Mouse (Mus musculus) intestine, postnatal 0 days (tissue): Measurements from ENCODE around the gene Ctnnbl1. TPM values are rescaled to one million over a fixed set of nuclear protein-coding genes. Genes with fewer than 3 reads are reported as not detected.

Experiments
- ATAC-seq: fragments of 200-750 bp; cut with Nextera tagmentation; 2 replicates; pipeline ENCODE4 v1.8.0; 2017; ENCODE audit warnings: mild to moderate bottlenecking, moderate TSS enrichment, moderate library complexity
- H3K27ac ChIP-seq: fragments of 300-500 bp; sonication (generic); 2 replicates; pipeline ENCODE4 v1.5.1; 2014; ENCODE audit warnings: mild to moderate bottlenecking, low read depth, low read length, moderate library complexity
- H3K27me3 ChIP-seq: fragments of 300-500 bp; sonication (generic); replicated peaks from 2 replicates; pipeline ENCODE4 v1.6.1; 2014; ENCODE audit warnings: low read length, mixed read lengths; ENCODE audit not compliant: control insufficient read depth, insufficient read depth
- H3K36me3 ChIP-seq: fragments of 300-500 bp; sonication (generic); 2 replicates; pipeline ENCODE4 v1.6.1; 2014; ENCODE audit warnings: mild to moderate bottlenecking, moderate library complexity; ENCODE audit not compliant: control insufficient read depth, insufficient read depth
- H3K4me1 ChIP-seq: fragments of 300-500 bp; sonication (generic); replicated peaks from 2 replicates; pipeline ENCODE4 v1.6.1; 2014; ENCODE audit warnings: antibody characterized with exemption, low read length, mixed read lengths; ENCODE audit not compliant: control insufficient read depth, insufficient read depth
- H3K4me2 ChIP-seq: fragments of 300-500 bp; sonication (generic); replicated peaks from 2 replicates; pipeline ENCODE4 v1.6.1; 2014; ENCODE audit warnings: low read depth, mild to moderate bottlenecking, moderate library complexity
- H3K4me3 ChIP-seq: fragments of 300-500 bp; sonication (generic); 2 replicates; pipeline ENCODE4 v1.5.1; 2014; ENCODE audit warnings: low read depth, low read length
- H3K9ac ChIP-seq: fragments of 300-500 bp; sonication (generic); 2 replicates; pipeline ENCODE4 v1.6.1; 2014; ENCODE audit warnings: mild to moderate bottlenecking, low read depth, low read length
- H3K9me3 ChIP-seq: fragments of 300-500 bp; sonication (generic); 2 replicates; pipeline ENCODE4 v1.6.1; 2016; ENCODE audit warnings: mixed run types; ENCODE audit not compliant: control insufficient read depth
- CTCF ChIP-seq: sonication (generic); IDR thresholded peaks from 2 replicates; pipeline ENCODE4 v1.5.1; 2016; ENCODE audit warnings: low read depth, mild to moderate bottlenecking, control low read depth, antibody characterized with exemption, moderate library complexity
- WGBS: fragments of 180-500 bp; shearing (Covaris S2); extraction: QIAGEN DNeasy Blood & Tissue Kit; methylation state at CpG from one replicate; pipeline ENCODE4 v1.1.7; 2014; 5-methylcytosine and 5-hydroxymethylcytosine counted together
- polyA plus RNA-seq: library from polyadenylated mRNA; unstranded; fragments of >200 nt; fragmentation: Nextera tagmentation; extraction: Ambion mirVana; gene quantifications from 2 replicates; pipeline ENCODE4 v1.2.1, GENCODE M21; 2015

The Ctnnbl1 gene
- polyA plus RNA-seq, 1 experiment from 2014 or later: 19.5 TPM

DNA sequence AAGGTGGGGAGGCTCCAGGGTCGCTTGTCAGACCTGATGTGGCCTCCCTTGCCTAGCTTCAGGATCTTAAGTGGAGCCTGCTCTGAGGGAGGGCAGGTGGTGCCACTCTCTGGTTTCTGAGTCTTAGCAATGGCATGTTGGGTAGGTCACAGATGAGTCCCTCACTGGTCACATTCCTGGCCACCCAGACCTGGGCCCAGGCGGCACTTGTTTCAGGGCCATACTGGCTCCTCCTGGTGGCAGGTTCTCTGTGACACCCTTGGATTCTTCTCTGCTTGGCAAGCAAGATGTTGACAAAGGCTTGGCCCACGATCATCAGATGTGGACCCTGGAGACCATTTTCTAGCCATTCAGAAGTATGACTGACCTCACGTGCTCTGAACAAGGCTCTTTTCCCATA, 195.5 kb downstream of the Ctnnbl1 start:
- no peak overlapping the region for H3K9ac ChIP-seq
- H3K27ac ChIP-seq: no peak overlapping the region
- no peaks in the 10 kb centered on the region for H3K4me1 ChIP-seq
- H3K4me2 ChIP-seq: no peak overlapping the region
- TF ChIP-seq CTCF: peak; percentile 52
- WGBS: 77% methylated on average over 4 of the region's 4 CpGs
- no peak for ATAC-seq
- H3K9me3 ChIP-seq: no peaks in the 10 kb centered on the region
- no peaks in the 10 kb centered on the region for H3K36me3 ChIP-seq
- no peak overlapping the region for H3K4me3 ChIP-seq
- H3K27me3 ChIP-seq: peaks cover 9% of the 10 kb centered on the region

- no peaks in the 10 kb centered on the region for H3K36me3 ChIP-seq
- H3K27me3 ChIP-seq: peaks cover 32% of the 10 kb centered on the region
- ATAC-seq: peak; percentile 78
- no peak overlapping the region for H3K4me3 ChIP-seq
- TF ChIP-seq CTCF: no peak; the same call in 1 of the 2 replicates
- H3K4me2 ChIP-seq: peak overlapping the region; percentile 17; the same call in 1 of the 2 replicates
- 45% methylated on average over 11 of the region's 11 CpGs for WGBS
- no peaks in the 10 kb centered on the region for H3K9me3 ChIP-seq
- H3K27ac ChIP-seq: no peak overlapping the region
- no peak overlapping the region for H3K9ac ChIP-seq
- no peaks in the 10 kb centered on the region for H3K4me1 ChIP-seq
Measured at GRCm38 (mm10) chr2:157935444-157936171, 198.4 kb downstream of the Ctnnbl1 start.

GRCm38 (mm10) chr2:157936676-157937075, 199.5 kb downstream of the Ctnnbl1 start:
- peaks cover 42% of the 10 kb centered on the region for H3K27me3 ChIP-seq
- TF ChIP-seq CTCF: peak; percentile 17; the same call in 1 of the 2 replicates
- ATAC-seq: no peak
- H3K4me1 ChIP-seq: 0 out of 2 replicates have a peak, but pooled peaks cover 2% of the 10 kb centered on the region
- H3K9ac ChIP-seq: no peak overlapping the region
- 80% methylated on average over 4 of the region's 4 CpGs for WGBS
- H3K4me3 ChIP-seq: no peak overlapping the region
- no peaks in the 10 kb centered on the region for H3K36me3 ChIP-seq
- no peaks in the 10 kb centered on the region for H3K9me3 ChIP-seq
- H3K27ac ChIP-seq: no peak overlapping the region
- no peak overlapping the region for H3K4me2 ChIP-seq

DNA sequence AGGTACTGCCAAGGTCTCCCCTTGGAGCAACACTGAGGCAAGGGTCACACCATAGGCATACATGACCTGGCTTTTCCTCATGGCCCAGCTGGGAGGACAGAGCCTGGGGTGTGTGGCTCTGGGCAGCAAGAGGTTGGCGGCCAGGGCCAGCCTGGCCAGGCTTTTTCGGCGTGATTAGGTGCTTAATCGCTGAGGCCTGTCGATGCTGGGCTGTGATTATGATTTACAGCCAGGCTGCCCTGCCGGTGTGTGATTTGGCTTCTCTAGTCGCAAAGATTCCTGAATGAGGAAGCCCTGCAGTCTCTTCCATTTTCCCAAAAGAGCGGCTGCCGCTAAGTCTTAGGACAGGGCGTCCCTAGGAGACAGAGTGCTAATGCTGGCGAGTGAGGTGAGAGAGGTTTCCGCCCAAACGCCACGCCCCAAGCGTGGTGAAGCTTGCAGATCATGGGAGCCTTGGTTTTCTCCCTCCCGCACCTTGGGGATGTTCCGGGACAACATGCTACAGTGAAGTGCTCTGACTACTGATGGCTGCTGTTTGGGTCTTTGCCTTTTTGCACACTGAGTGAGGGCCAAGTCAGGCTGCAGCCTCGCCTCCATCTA, 203.5 kb downstream of the Ctnnbl1 start:
- 13% methylated on average over 18 of the region's 18 CpGs for WGBS

More for the DNA sequence above, 203.5 kb downstream of the Ctnnbl1 start:
- Histone ChIP-seq H3K9me3 (no peaks in the 10 kb centered on the region), H3K4me3 (0 out of 2 replicates have a peak overlapping the region, but pooled peaks have one; percentile 7), H3K9ac (no peak overlapping the region), H3K27me3 (peaks cover 63% of the 10 kb centered on the region), H3K4me1 (peaks cover 2% of the 10 kb centered on the region; the same call in 1 of the 2 replicates), H3K36me3 (no peaks in the 10 kb centered on the region), H3K27ac (no peak overlapping the region), H3K4me2 (0 out of 2 replicates have a peak overlapping the region, but pooled peaks have one; percentile 6)
- no peak for ATAC-seq
- no peak for TF ChIP-seq CTCF

Other genes with a start within 250 kb of the Ctnnbl1 start
- gene Nnat, start 177.3 kb upstream of the Ctnnbl1 start, polyA plus RNA-seq: 98.2 and 111 TPM in 2 replicates
- 29.7 and 31.5 TPM in 2 replicates for gene Blcap, start 166.1 kb upstream of the Ctnnbl1 start, polyA plus RNA-seq
- 0.75 and 0.90 TPM in 2 replicates for gene Vstm2l, start 177.3 kb downstream of the Ctnnbl1 start, polyA plus RNA-seq